Mouse (Mus musculus) liver, embryonic 13.5 days (tissue): ENCODE measurements around the gene Rpl38. TPM values are rescaled to one million over a fixed set of nuclear protein-coding genes. Genes with fewer than 3 reads are reported as not detected.
"Not testable (repeated sequence)": the region's sequence is repeated elsewhere in the genome, so short reads cannot be mapped to it uniquely, and the experiment has no call there.

Experiments used
- ATAC-seq: fragments of 200-750 bp; cut with Nextera tagmentation; 2 replicates; pipeline ENCODE4 v1.8.0; 2017; ENCODE audit warnings: low read depth, mild to moderate bottlenecking, moderate number of reproducible peaks, moderate library complexity
- DNase-seq: peaks from one replicate; pipeline ENCODE4 v3.0.0; 2022
- H3K27ac ChIP-seq: fragments of 300-500 bp; sonication (generic); 2 replicates; pipeline ENCODE4 v1.5.1; 2015; ENCODE audit warnings: moderate library complexity, mild to moderate bottlenecking, inconsistent platforms
- H3K27me3 ChIP-seq: fragments of 300-500 bp; sonication (generic); 2 replicates; pipeline ENCODE4 v1.6.1; 2015; ENCODE audit warnings: mild to moderate bottlenecking, inconsistent platforms
- H3K36me3 ChIP-seq: fragments of 300-500 bp; sonication (generic); 2 replicates; pipeline ENCODE4 v1.6.1; 2015; ENCODE audit warnings: mild to moderate bottlenecking, inconsistent platforms
- H3K4me1 ChIP-seq: fragments of 300-500 bp; sonication (generic); replicated peaks from 2 replicates; pipeline ENCODE4 v1.6.1; 2015; ENCODE audit warnings: inconsistent platforms
- H3K4me2 ChIP-seq: fragments of 300-500 bp; sonication (generic); 2 replicates; pipeline ENCODE4 v1.6.1; 2015; ENCODE audit warnings: inconsistent platforms, mild to moderate bottlenecking, moderate library complexity
- H3K4me3 ChIP-seq: fragments of 300-500 bp; sonication (generic); replicated peaks from 2 replicates; pipeline ENCODE4 v1.5.1; 2015; ENCODE audit warnings: mild to moderate bottlenecking, inconsistent platforms
- H3K9ac ChIP-seq: fragments of 300-500 bp; sonication (generic); 2 replicates; pipeline ENCODE4 v1.6.1; 2015; ENCODE audit warnings: mild to moderate bottlenecking, inconsistent platforms
- H3K9me3 ChIP-seq: fragments of 300-500 bp; sonication (generic); replicated peaks from 2 replicates; pipeline ENCODE4 v1.6.1; 2016; ENCODE audit warnings: inconsistent platforms
- WGBS: fragments of 180-500 bp; shearing (Covaris S2); methylation state at CpG from one replicate; pipeline ENCODE4 v1.1.7; 2015; ENCODE audit not compliant: insufficient replicate concordance; 5-methylcytosine and 5-hydroxymethylcytosine counted together
- polyA plus RNA-seq: library from polyadenylated mRNA; unstranded; fragments of >200 nt; fragmentation: Nextera tagmentation; extraction: Ambion mirVana; gene quantifications from 2 replicates; pipeline ENCODE4 v1.2.1, GENCODE M21; 2015

The Rpl38 gene
- polyA plus RNA-seq, 1 experiment from 2014 or later, result 1,120 TPM

- 75% methylated on average over 14 of the region's 14 CpGs for WGBS
- Histone ChIP-seq H3K4me2 (no peak overlapping the region), H3K4me3 (no peak overlapping the region), H3K27me3 (peaks cover 5% of the 10 kb centered on the region; the same call in 1 of the 2 replicates), H3K4me1 (no peaks in the 10 kb centered on the region), H3K9ac (no peak overlapping the region), H3K36me3 (no peaks in the 10 kb centered on the region), H3K9me3 (no peaks in the 10 kb centered on the region), H3K27ac (no peak overlapping the region)
- ATAC-seq (no peak), DNase-seq (no peak)
Observed at GRCm38 (mm10) chr11:114662161-114662560, 6.2 kb upstream of the Rpl38 start.

GRCm38 (mm10) chr11:114662746-114663362, 5.5 kb upstream of the Rpl38 start:
- Histone ChIP-seq H3K4me3 (no peak overlapping the region), H3K27me3 (peaks cover 5% of the 10 kb centered on the region; the same call in 1 of the 2 replicates), H3K36me3 (no peaks in the 10 kb centered on the region), H3K27ac (no peak overlapping the region), H3K4me1 (peaks cover 3% of the 10 kb centered on the region), H3K4me2 (no peak overlapping the region), H3K9me3 (no peaks in the 10 kb centered on the region), H3K9ac (no peak overlapping the region)
- ATAC-seq (no peak), DNase-seq (no peak)
- 22% methylated on average over 6 of the region's 6 CpGs for WGBS

- H3K27ac ChIP-seq, result no peak overlapping the region
- H3K36me3 ChIP-seq, result no peaks in the 10 kb centered on the region
- H3K4me3 ChIP-seq, result no peak overlapping the region
- H3K4me1 ChIP-seq, result peaks cover 6% of the 10 kb centered on the region
- no peak overlapping the region for H3K4me2 ChIP-seq
- H3K9ac ChIP-seq, result no peak overlapping the region
- WGBS, result 63% methylated on average over 7 of the region's 7 CpGs
- DNase-seq, result no peak
- ATAC-seq, result no peak
- H3K9me3 ChIP-seq, result no peaks in the 10 kb centered on the region
- peaks cover 5% of the 10 kb centered on the region; the same call in 1 of the 2 replicates for H3K27me3 ChIP-seq
Observed at GRCm38 (mm10) chr11:114664164-114664563, 4.2 kb upstream of the Rpl38 start.

GRCm38 (mm10) chr11:114665463-114665862, 2.9 kb upstream of the Rpl38 start:
- H3K4me2 ChIP-seq, result no peak overlapping the region

GRCm38 (mm10) chr11:114666786-114667185, 1.5 kb upstream of the Rpl38 start:
- WGBS, result 22% methylated on average over 13 of the region's 13 CpGs
- Histone ChIP-seq H3K9me3 (no peaks in the 10 kb centered on the region), H3K27me3 (peaks cover 5% of the 10 kb centered on the region; the same call in 1 of the 2 replicates), H3K4me1 (peaks cover 32% of the 10 kb centered on the region), H3K4me2 (no peak overlapping the region), H3K4me3 (no peak overlapping the region), H3K9ac (no peak overlapping the region), H3K27ac (no peak overlapping the region), H3K36me3 (peaks cover 23% of the 10 kb centered on the region)
- no peak for ATAC-seq
- no peak for DNase-seq

More at GRCm38 (mm10) chr11:114665463-114665862, 2.9 kb upstream of the Rpl38 start:
- DNase-seq, result no peak
- H3K27ac ChIP-seq, result no peak overlapping the region
- ATAC-seq, result no peak
- H3K9ac ChIP-seq, result no peak overlapping the region
- H3K36me3 ChIP-seq, result peaks cover 10% of the 10 kb centered on the region
- no peak overlapping the region for H3K4me3 ChIP-seq
- H3K27me3 ChIP-seq, result peaks cover 5% of the 10 kb centered on the region; the same call in 1 of the 2 replicates
- H3K4me1 ChIP-seq, result peaks cover 19% of the 10 kb centered on the region
- 19% methylated on average over 2 of the region's 2 CpGs for WGBS
- no peaks in the 10 kb centered on the region for H3K9me3 ChIP-seq

GRCm38 (mm10) chr11:114667236-114667931, 940 bp upstream of the Rpl38 start:
- no peak overlapping the region for H3K4me3 ChIP-seq
- ATAC-seq (no peak), DNase-seq (no peak)
- H3K4me2 ChIP-seq, result peak overlapping the region; percentile 23; the same call in 1 of the 2 replicates
- H3K4me1 ChIP-seq, result peaks cover 38% of the 10 kb centered on the region
- no peaks in the 10 kb centered on the region for H3K9me3 ChIP-seq
- 22% methylated on average over 17 of the region's 18 CpGs for WGBS
- peaks cover 29% of the 10 kb centered on the region for H3K36me3 ChIP-seq
- no peak overlapping the region for H3K27ac ChIP-seq
- no peak overlapping the region for H3K9ac ChIP-seq
- peaks cover 5% of the 10 kb centered on the region; the same call in 1 of the 2 replicates for H3K27me3 ChIP-seq

- not testable (repeated sequence) for H3K27me3 ChIP-seq, H3K9me3 ChIP-seq, H3K4me3 ChIP-seq, ATAC-seq, H3K9ac ChIP-seq, H3K27ac ChIP-seq
- WGBS, result 10% methylated on average over 11 of the region's 11 CpGs
- H3K4me1 ChIP-seq, result peaks cover 42% of the 10 kb centered on the region
- peak; percentile 42 for DNase-seq
- H3K36me3 ChIP-seq, result peaks cover 34% of the 10 kb centered on the region
- peak overlapping the region; percentile 23; the same call in 1 of the 2 replicates for H3K4me2 ChIP-seq
Observed at GRCm38 (mm10) chr11:114667932-114668285, 415 bp upstream of the Rpl38 start.

DNA sequence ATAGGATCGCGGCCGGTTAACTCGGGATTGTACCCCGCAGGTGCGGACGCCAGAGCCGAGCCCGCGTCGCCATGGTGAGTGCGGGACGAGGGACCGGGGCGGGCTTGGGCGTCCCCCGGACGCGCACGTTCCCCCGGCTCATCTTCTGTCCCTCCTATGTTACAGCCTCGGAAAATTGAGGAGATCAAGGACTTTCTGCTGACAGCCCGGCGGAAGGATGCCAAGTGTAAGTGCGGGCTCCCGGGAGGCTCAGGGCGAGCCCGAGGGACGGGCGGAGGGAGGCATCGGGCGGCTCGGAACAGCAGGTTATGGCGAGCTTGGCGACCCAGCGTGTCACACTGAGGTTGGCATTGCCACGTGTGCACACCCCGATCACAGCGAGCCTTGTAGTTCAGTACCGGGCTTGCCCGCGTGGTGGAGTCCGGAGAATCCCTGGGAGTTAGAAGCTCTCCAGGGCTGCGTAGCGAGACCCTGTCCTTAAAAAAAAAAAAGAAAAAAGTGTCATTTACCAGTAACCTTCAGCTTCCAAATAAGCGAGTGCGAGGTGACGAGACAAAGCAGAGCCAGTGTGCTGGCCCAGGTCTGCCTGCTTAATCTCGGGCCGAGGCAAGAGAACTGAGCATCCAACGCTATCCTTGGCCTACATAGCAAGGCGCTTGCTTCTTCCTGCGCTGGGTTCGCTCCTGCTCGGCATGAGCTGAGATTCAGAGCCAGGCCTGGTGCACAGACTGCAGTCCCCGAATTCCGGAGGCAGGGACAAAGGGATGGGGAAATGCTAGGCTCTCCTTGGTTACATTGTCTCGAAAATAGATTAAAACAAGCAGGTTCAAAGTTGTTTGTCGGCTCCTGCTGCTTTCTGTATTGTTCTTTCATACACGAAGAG, 658 bp downstream of the Rpl38 start:
- ATAC-seq (peak; percentile 64), DNase-seq (peak; percentile 59)
- peak overlapping the region; percentile 94 for H3K9ac ChIP-seq
- H3K4me1 ChIP-seq, result peaks cover 53% of the 10 kb centered on the region
- peaks cover 5% of the 10 kb centered on the region; the same call in 1 of the 2 replicates for H3K27me3 ChIP-seq
- under 1% methylated on average over 60 of the region's 60 CpGs for WGBS
- H3K36me3 ChIP-seq, result peaks cover 45% of the 10 kb centered on the region
- H3K4me3 ChIP-seq, result peak overlapping the region; percentile 92
- peak overlapping the region; percentile 86 for H3K27ac ChIP-seq
- H3K9me3 ChIP-seq, result no peaks in the 10 kb centered on the region
- peak overlapping the region; percentile 92 for H3K4me2 ChIP-seq

DNA sequence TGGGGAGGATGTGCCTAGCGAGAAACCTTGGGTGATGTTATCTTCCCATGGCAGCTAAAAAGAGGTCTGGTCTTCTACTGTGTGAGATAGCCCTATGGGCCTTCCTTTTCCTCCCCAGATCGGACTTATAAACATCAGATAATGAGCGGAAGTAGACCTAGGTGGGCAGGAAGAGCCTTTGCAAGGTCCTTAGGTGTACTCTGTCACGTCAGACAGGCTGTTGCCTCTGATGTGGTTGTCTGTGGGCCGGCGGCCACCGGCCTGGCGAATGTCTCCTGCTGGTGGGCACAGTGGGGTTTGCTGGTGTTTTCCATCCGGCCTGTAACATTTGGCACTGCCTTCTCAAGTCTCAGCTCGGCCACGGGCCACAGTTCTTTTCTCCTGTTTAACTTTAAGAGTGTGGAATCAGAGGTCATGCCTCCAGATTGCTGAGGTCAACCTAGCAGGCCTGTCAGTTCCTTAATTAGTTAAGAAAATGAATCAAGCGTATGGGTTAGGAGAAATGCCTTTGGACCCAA, 1.4 kb downstream of the Rpl38 start:
- Histone ChIP-seq H3K36me3 (peaks cover 45% of the 10 kb centered on the region), H3K9me3 (no peaks in the 10 kb centered on the region), H3K4me3 (peak overlapping the region; percentile 92), H3K4me2 (peak overlapping the region; percentile 92), H3K4me1 (peaks cover 58% of the 10 kb centered on the region), H3K27me3 (peaks cover 5% of the 10 kb centered on the region; the same call in 1 of the 2 replicates), H3K9ac (peak overlapping the region; percentile 94), H3K27ac (peak overlapping the region; percentile 86)
- peak; percentile 24; the same call in 1 of the 2 replicates for ATAC-seq
- no peak for DNase-seq
- WGBS, result 5% methylated on average over 12 of the region's 12 CpGs

GRCm38 (mm10) chr11:114671147-114671546, 2.8 kb downstream of the Rpl38 start:
- Histone ChIP-seq H3K4me3 (peak overlapping the region; percentile 92), H3K4me2 (peak overlapping the region; percentile 92), H3K27me3 (peaks cover 10% of the 10 kb centered on the region), H3K4me1 (peaks cover 73% of the 10 kb centered on the region), H3K9me3 (no peaks in the 10 kb centered on the region), H3K27ac (peak overlapping the region; percentile 86), H3K36me3 (peaks cover 45% of the 10 kb centered on the region), H3K9ac (peak overlapping the region; percentile 94)
- DNase-seq (no peak), ATAC-seq (no peak)
- WGBS, result 78% methylated on average over 5 of the region's 5 CpGs
